Mouse (Mus musculus) fibroblast of lung, adult 2 months (primary cell): Measurements from ENCODE around the gene Hspa1l.
"Not testable (repeated sequence)": the region's sequence is repeated elsewhere in the genome, so short reads cannot be mapped to it uniquely, and the experiment has no call there.

Source experiments
- DNase-seq: peaks from one replicate; pipeline ENCODE4 v3.0.0-alpha.2; 2011; ENCODE audit warnings: low read depth

The Hspa1l gene

DNA sequence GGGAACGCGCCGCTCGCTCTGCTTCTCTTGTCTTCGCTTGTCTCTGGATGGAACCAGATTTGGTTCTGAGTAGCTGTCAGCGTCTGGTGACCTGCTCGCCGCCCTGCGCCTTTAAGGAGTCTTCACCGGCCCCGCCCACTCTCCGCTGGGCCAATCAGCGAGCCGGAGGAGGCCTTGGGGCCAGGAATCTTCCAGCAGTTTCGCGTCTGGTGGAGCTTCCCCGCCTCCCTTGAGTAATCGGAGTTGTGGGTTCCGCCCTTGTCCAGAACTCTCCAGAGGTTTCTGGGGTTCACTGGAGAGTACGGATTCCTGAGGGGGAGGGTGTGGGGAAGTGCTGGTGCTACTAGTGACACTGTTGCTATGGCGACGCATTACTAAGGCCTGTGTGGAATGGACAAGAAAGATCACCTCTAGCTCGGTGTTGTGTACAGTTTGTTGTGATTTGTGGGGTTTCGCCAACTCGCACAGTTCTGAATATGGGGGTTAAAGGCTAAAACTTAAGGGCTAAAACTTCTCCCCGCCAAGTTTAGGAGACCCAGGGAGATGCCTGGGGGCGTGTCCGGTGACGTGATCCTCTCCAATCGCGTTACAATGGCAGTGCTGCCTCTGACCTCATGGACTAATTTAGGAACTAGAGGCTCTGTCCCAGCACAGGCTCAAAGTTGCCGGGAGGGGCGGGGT, at the start of gene Hspa1l, which contains the start of gene Hspa1a:
Hspa1l (plus strand) TSS at position 635 of the 681 bp plus-strand sequence.
Hspa1a (minus strand) TSS at position 88 of the 681 bp plus-strand sequence.
- DNase-seq, result not testable (repeated sequence)

DNA sequence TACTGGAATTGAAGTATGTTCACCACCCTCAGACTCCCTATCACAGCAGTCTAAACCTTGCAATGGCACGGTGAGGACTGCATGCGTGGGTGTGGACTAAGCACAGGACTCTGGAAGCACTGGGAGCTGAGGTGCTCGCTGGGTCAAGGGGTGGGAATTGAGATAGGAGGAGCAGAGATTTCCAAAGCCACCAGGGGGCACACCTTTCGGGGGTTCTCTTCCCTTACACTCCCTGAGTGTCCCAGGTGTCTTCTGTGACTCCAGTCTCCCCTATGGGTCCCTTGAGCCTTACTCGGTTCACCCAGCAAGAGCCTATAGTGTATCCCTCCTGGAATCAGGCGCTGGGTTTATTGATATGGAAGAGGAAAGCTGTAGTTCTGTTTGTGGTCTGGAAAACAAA, 49.6 kb upstream of the Hspa1l start:
- DNase-seq, result no peak

DNA sequence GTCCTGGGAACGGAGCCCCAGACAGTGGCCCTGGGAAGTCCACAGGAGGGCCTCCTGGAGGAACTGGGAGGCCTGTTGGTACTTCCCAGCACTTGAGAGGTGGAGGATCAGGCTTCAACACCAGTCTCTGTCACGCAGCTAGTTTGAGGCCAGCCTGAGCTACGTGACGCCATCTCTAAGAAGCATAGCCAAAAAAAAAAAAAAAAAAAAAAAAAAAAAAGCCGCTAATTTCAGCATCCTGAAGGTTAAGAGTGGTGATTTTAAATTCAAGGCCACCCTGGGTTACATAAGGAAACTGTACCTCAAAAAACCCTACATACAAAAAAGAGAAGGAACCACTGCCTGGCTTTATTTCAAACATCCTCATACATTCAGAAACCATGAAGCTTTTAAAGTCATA, 48.2 kb upstream of the Hspa1l start:
- DNase-seq, result no peak

DNA sequence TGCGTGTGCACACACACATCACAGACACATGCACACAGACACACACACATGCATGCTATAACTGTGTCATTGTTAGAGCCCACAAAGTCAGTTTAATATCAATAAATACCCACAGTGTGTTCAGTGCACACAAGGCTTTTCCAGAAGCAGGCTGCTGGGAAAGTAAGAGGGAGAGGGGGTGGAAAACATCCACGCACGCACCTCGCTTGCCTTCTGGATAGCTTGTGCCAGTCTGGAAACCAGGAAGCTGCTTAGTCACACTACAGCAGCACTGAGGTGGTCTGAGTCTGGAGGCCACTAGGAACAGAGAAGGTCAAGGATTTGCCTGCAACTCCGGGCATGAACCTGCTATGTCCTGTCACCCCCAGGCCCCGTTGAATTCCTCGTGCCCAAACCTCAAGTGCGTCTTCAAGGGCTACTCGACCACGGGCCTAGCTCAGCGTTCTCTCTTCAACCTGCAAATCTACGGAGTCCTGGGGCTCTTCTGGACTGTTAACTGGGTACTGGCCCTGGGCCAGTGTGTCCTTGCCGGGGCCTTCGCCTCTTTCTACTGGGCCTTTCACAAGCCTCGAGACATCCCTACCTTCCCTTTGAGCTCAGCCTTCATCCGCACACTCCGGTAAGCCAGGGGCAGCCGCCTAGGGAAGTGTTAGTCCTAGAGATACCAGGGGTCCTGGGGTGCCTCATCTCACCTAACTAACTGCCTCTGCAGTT, 45.0 kb upstream of the Hspa1l start:
- DNase-seq, result no peak

DNA sequence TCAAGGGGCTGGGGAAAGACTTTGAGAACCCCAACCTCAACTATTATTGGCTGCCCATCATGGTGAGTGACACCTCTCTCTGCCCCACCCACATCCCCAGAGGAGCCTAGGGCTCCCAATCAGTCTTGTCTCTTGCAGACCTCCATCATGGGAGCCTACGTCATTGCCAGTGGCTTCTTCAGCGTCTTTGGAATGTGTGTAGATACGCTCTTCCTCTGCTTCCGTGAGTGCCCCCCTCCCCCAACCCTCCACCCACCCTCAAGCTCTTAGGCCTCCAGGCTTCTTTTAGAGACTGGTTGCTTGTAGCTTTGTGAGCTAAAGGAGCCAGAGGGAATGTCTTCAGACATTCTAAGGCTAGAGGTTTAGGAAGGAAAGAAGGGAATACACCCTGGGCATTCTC, 43.7 kb upstream of the Hspa1l start:
- no peak for DNase-seq

DNA sequence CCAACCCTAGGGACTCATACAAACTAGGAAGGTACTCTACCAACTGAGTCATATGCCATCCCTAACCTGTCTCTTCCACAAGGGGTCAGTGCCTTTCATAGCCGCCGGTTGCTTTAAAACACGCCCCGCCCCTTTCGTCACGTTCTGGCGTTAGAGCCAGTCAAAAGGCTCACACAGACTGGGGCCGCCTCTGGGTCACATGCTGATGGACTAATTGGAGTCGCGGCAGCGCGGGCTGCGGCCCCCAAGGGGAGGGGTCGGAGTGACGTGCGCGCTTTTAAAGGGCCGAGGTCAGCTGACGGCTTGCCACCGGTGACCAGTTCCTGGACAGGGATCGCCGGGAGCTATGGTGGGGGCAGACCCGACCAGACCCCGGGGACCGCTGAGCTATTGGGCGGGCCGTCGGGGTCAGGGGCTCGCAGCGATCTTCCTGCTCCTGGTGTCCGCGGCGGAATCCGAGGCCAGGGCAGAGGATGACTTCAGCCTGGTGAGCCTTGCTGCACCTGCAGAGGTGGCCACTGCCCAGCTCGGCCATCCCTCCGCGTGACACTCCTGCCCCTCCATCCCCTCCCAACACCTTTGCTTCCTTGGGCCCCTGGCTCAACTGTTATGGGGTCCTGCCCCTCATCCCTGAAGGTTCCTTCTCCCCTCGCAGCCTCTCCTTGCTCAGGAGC, 41.3 kb upstream of the Hspa1l start, which contains the start of gene Neu1:
Neu1 (plus strand) TSS at position 193 of the 674 bp plus-strand sequence.
- DNase-seq, result peak; percentile 97

DNA sequence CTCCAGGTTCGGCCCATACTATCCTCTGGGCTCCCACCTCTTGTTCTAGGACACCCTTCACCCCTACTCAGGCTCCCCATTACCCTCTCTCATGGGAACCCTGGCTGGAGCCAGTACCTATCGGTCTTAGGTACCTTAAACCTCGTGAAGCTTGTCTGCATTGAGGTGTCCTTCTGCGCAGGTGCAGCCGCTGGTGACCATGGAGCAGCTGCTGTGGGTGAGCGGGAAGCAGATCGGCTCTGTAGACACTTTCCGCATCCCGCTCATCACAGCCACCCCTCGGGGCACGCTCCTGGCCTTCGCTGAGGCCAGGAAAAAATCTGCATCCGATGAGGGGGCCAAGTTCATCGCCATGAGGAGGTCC, 40.8 kb upstream of the Hspa1l start:
- DNase-seq, result no peak

DNA sequence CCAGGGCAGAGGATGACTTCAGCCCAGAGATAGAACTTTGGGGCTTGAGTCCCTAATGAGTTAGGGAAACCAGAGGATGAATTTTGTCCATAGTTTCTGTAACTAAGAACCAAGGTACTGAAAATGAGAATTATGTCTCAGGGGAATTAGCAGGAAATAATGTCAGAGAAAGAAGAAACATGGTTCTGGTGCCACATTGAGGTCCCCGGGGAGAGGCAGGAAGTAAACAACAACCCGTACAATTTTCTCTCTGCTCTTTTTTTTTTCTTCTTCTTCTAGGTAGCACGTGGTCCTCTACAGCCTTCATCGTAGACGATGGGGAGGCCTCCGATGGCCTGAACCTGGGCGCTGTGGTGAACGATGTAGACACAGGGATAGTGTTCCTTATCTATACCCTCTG, 40.2 kb upstream of the Hspa1l start:
- no peak for DNase-seq

DNA sequence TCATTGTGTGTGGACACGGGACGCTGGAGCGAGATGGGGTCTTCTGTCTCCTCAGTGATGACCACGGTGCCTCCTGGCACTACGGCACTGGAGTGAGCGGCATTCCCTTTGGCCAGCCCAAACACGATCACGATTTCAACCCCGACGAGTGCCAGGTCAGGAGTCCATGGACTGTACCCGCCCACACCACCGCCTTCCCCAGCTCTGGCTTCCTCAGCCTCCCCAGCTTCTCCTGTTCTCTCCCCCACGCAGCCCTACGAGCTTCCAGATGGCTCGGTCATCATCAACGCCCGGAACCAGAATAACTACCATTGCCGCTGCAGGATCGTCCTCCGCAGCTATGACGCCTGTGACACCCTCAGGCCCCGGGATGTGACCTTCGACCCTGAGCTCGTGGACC, 38.5 kb upstream of the Hspa1l start:
- DNase-seq, result no peak

DNA sequence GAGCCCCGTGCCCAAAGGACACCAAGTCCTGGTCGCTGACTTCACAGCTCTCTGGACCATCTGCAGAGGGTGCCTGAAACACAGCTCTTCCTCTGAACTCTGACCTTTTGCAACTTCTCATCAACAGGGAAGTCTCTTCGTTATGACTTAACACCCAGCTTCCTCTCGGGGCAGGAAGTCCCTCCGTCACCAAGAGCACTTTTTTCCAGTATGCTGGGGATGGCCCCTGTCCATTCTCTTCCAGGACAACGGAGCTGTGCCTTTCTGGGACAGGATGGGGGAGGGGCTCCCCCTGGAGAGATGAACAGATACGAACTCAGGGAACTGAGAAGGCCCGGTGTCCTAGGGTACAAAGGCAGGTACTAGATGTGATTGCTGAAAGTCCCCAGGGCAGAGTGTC, 37.7 kb upstream of the Hspa1l start:
- DNase-seq, result no peak

DNA sequence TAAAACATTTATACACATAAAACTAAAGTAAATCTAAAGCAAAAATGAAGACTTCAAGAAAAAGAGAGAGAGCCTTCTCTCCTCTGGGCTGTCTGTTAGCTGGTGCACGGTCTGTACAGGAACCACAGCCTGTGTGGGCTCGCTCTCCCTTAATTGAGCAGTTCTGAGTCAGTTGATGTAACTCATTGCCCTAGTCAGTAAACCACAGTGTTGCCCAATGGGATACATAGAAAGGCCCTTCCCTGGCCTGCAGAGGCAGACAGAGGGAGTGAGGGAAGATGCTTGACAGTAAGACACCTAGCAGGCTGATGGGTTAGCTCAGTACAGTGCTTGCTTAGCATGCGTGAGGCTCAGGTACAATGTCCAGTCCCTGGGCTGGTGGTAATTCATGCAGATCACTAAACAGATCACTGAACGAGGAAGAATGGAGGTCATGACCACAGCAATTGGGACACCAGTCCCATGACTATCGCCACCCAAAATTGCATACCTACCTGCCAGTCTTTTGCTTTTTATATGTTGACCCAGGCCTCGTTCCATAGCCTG, 34.5 kb upstream of the Hspa1l start:
- DNase-seq, result no peak

DNA sequence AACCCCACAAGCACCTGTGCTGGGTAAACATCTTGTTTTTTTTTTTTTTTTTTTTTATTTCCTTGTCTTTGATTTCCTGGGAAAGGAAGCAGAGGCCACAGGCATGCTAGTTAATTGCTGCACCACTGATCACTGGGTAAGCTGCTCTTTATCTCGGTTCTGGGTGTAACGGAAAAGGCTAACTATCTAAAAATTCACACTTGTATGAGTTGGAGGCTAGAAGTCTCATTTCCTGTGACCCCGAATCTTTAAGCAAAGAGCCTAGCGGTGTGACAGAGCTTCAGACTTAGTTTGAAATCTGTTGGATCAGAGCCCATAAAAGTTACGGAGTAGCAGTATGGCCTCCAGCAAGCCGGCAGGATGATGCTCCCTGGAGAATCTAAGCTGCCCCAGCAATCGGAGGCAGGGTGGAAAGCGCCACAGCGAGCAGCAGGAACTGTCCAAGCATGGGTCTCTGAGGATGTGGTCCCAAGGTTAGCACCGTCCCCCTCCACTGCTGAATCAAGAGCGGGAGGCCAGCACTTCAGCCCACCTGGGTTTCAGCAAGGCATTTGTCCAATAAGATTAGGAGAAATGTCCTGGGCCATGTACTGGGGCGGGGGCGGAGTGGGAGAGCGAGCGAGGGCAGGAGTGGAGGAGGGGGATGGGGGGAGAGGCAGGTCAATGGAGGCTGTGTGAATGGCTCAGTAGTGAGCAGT, 31.0 kb upstream of the Hspa1l start:
- no peak for DNase-seq

DNA sequence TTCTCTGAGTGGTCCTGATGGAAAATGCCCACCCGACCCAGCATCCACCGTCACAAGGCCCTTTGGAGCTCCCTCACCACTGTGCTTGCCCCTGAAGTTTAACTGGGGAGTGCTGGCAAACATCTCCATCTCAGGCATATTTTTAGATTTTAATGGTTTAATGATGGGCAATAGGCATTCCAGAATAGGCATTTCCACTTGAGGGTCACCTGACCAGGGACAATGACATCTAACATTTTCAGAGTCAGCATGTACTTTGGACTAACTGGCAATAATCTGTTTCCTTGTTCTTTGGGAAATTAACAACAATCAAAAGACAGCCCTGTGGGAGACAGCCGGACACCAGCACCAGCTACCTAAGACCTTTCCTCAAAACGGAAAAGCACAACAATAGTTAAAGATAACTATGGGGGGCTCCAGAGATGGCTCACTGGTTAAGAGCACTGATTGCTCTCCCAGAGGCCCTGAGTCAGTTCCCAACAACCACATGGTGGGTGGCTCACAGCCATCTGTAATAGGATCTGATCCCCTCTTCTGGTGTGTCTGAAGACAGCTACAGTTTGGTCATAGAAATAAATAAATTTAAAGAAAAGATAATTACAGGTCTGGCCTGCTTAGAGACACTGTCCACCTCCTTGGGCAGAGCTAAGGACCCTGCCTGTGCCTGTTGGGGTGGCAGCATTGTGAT, 29.2 kb upstream of the Hspa1l start:
- DNase-seq, result no peak

DNA sequence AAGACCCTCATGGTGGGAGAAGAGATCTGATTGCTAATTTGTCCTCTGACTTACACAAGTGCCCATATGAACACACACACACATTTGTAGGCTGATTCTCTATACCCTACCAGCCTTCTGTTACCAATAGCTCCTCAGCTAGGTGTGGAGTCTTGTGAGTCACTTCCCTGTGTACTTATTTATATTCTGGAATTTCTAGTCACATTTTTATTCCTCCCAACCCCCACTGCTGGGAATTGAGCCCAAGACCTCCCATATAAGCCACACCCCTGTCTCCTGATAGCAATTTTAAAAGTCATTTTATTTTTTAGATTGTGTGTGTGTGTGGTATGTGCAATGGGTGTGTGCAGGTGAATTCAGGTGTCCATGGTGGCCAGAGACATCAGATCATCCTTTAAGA, 28.1 kb upstream of the Hspa1l start:
- DNase-seq, result no peak

DNA sequence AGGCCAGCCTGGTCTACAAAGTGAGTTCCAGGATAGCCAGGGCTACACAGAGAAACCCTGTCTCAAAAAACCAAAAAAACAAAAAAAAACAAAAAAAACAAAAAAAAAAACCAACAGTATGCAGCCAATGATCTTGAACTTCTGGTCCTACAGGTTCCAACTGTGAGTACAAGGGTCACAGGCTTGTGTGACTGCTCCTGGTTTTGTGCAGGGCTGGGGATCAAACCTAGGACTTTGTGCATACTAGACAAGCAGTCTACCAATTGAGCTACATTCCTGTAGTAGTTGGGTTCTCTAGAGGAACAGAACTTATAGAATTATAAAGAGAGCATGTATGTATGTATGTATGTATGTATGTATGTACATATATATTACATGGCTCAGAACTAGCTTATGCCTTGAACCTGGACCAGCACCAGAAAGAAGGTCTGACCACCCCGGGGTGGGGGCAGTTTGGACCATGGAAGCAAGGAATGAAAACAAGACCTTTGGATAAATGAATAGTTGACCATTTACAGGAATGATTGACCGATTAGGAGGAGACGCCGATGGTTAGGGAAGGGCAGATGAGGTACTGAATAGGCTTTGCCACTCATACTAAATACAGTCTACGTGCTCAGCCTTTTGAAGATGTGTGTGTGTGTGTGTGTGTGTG, 25.9 kb upstream of the Hspa1l start:
- DNase-seq, result no peak

DNA sequence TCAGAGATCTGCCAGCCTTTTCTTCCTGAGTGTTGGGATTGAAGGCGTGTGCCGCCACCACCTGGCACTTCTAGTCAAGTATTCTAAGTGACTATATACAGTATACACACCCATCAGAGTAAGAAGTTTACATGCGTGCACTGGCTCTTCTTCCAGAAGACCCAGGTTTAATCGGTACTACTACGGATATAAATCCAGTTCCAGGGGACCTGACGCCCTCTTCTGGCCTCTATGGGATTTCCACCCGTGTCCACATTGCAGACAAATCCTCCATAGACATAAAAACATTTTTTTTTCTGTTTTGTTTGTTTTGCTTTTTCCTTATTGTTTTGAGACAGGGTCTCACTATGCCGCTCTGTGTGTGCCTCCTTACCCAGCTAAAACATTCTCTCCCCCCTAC, 24.9 kb upstream of the Hspa1l start:
- DNase-seq, result no peak

DNA sequence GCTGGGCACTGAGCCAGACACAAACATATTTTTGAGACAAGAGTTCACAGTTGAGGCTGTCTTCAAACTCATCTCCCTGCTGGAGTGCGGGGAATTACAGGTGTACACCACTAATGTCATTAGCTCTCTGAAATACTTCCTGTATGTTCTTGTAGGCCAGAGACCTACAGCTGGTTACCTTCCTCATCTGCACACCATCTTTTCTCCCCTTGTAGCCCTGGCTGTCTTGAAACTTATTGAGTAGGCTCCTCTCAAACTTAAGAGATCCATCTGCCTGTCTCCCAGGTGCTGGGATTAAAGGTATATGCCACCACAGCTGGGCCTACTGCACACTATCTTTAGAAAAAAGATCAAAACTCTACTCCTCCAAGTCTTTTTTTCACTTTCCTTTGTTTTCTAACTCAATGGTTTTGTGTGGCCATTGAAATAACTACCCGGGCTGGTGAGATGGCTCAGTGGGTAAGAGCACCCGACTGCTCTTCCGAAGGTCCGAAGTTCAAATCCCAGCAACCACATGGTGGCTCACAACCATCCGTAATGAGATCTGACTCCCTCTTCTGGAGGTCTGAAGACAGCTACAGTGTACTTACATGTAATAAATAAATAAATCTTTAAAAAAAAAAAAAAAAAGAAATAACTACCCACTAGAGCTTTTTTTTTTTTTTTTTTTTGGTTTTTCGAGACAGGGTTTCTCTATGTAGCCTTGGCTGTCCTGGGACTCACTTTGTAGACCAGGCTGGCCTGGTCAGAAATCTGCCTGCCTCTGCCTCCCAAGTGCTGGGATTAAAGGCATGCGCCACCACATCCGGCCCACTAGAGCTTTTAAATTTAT, 23.6 kb upstream of the Hspa1l start:
- DNase-seq, result not testable (repeated sequence)

DNA sequence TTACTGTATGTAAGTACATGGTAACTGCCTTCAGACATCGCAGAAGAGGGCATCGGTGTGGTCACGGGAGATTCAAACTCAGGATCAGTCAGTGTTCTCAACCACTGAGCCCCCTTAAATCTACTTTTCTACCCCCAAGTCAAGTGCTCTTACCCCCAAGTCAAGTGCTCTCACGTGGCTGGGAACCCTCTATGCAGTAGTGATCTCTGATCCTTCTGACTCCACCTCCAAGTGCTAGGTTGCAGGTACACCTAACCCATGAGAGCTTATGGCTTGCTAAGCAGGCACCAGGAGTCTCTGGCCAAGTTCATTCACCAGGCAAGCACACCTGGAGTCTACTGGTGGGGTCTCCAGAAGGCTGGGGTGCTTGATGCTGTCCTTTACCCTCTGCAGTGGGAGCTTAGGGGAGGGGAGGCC, 22.9 kb upstream of the Hspa1l start:
- DNase-seq, result no peak

DNA sequence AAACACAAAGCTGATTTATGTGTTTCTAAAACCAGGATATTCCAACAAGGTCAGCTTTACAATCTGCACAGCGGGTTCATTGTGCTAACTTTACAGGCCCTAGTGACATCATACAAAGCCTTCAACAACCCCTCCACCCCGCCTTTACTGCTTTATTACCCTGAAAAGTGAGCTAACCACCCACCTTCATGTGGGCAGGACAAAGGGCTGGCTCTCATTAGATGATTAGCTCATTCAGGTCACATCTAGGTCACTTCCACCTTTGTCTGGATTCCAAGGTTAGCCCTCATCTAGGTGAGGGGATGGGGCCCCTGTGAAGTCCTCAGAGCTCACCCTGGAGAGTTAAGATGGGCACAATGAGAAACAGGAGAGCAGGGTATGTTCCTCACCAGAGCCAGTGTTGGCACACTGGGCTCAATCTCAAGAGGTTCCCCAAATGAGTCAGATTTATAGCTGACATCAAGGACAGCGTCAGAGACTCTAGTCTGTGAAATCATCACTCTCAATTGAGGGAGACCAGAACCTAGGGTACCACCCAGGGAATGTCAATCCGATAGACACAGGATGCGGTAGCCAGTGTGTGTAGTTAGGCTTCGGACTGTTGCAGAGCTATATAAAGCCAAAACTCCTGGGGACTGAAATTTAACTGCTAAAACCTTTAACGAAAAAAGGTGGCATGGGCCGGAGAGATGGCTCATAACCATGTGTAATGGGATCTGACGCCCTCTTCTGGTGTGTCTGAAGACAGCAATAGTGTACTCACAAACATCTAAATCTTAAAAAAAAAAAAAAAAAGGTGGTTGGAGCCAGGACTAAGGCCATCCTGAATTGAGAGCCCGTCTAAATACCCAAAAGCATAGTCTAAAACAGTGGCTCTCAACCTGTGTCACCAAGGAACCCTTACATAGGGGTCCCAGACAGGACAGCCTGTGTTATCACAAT, 21.7 kb upstream of the Hspa1l start:
- DNase-seq, result no peak
